Mouse (Mus musculus) naive thymus-derived CD4-positive, alpha-beta T cell, adult 2 months (primary cell): ENCODE measurements around the gene Pip4p1.
"Not testable (repeated sequence)": the region's sequence is repeated elsewhere in the genome, so short reads cannot be mapped to it uniquely, and the experiment has no call there.

Experiments
- DNase-seq: peaks from one replicate; pipeline ENCODE4 v3.0.0-alpha.2; 2011; ENCODE audit warnings: low read depth

The Pip4p1 gene

DNA sequence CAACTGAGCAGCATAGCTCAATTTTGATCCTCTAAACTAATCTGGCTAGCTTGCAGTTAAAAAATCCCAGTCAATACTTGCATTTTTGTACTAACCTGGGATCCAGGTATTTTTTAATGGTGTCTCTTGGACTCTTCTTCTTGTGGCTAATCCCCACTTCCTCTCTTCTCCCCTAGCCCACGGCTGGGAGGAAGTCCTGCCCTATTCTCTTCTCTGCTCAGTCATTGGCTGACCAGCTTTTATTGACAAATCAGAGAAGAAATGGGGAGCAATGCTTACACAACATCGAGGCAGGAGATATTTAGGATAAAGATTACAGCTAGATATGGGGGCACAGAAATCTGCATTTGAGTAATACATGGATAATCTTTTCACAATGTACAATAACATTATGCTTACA lies 8.3 kb upstream of the Pip4p1 start:
- DNase-seq = no peak

DNA sequence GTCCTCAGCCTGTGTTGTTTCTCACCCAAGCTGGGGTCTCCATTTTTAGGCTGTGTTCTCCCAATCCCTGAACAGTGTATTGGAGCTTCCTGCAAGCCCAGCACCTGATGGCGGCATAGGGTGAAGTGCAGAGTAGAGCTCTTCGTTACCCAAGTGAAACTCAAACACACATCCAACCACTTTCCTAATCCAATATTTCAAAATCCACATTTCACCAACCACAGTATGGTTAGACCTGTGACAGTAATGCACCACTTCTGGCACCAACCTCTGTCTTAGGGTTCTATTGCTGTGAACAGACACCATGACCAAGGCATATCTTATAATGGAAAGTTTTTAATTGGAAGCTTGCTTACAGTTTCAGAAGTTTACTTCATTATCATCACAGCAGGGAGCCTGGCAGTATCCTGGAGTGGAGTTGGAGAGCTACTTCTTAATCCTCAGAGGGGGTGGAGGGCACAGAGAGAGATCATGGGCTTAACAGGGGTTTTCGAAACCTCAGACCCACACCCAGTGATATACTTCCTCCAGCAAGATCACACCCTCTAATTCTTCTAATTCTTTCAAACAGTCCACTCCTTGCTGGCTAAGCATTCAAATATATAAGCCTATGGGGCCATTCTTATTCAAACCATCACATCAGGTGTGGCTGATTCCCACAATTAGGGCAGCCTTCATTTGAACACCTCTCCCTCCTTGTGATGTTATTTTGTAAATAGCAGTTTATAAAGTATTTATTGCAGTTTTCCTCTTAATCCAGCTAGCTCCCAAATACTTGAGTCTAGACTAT lies 7.7 kb upstream of the Pip4p1 start:
- DNase-seq = no peak

DNA sequence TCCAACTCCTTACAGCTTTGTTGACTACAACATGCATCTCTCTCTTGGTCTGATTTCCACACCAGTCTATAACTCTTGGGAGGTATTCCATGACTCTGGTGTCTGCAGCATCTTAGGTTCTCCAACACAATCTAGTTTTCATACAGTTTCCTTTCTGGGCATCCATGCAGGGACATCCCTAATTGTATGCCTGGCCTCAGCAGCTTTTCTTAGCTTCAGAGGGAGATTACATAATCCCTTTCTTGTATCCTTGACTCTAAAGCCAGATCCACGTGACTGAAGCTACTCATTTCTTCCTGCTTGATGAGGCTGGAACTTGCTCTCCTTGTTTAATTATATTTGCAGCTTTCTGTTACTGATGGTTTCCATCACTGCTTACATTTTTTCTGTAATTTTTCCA lies 6.0 kb upstream of the Pip4p1 start:
- no peak for DNase-seq

GRCm38 (mm10) chr14:50931493-50932020 lies 901 bp upstream of the Pip4p1 start:
- DNase-seq = no peak

- DNase-seq = peak; percentile 87
These were observed 291 bp downstream of the Pip4p1 start for GRCm38 (mm10) chr14:50930377-50930753.

DNA sequence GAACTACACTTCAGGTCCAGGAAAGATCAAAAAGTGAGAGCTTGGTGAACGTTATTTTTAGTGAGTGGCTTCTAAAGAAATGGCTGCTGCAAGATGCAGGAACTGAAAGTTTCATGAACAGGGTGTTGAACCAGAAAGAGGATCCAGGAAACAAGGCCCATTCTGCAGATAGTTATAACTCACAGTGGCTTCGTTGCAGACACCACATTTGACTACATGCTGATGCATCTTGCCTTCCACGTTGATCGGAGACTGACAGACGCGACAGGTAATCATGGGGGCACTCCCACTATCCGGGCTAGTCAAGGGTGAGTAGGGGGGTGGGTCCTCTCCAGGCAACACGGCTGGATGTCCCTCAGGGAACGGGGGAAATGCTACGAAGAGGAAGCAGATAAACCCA lies 705 bp downstream of the Pip4p1 start:
- DNase-seq = no peak

GRCm38 (mm10) chr14:50927366-50927765 lies 3.3 kb downstream of the Pip4p1 start:
- DNase-seq = peak; percentile 13

GRCm38 (mm10) chr14:50925111-50925920 lies 5.3 kb downstream of the Pip4p1 start:
- no peak for DNase-seq

GRCm38 (mm10) chr14:50924281-50925064 lies 6.2 kb downstream of the Pip4p1 start, which contains the start of the genes Osgep and Apex1:
Gene Osgep, minus strand, starts transcription at chr14:50924893.
Gene Apex1, plus strand, starts transcription at chr14:50924968.
- DNase-seq = peak; percentile 99

DNA sequence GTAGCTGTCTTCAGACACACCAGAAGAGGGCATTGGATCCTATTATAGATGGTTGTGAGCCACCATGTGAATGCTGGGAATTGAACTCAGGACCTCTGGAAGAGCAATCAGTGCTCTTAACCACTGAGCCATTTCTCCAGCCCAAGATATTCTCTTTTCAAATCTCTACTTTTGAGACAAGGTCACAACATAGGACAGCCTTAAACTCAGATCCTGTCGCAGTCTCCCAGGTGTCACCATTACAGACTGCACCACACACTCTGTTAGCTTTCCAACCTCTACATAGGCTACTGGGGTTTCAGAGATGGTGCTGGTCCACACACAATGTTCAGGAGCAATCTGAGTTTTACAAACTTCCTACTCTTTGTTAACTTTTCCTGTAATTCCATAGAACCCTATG lies 7.2 kb downstream of the Pip4p1 start:
- not testable (repeated sequence) for DNase-seq

- DNase-seq = no peak
These were observed 19.3 kb downstream of the Pip4p1 start for GRCm38 (mm10) chr14:50911356-50911755.

DNA sequence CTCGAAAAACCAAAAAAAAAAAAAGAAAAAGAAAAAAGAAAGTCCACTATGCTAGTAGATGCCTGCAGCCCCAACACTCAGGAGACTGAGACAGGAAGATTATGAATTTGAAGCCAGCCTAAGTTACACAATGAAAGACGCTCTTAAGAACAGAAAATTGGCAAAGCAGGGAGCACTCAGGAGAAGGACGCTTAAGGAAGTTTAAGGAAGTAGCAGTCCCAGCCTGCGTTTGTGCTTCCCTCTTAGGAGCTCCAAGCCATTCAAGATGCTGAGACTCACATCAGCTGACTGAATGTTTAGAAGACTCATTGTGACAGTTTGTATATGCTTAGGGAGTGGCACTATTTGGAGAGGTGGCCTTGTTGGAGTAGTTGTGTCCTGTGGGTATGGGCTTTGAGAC lies 22.5 kb downstream of the Pip4p1 start:
- DNase-seq = no peak

DNA sequence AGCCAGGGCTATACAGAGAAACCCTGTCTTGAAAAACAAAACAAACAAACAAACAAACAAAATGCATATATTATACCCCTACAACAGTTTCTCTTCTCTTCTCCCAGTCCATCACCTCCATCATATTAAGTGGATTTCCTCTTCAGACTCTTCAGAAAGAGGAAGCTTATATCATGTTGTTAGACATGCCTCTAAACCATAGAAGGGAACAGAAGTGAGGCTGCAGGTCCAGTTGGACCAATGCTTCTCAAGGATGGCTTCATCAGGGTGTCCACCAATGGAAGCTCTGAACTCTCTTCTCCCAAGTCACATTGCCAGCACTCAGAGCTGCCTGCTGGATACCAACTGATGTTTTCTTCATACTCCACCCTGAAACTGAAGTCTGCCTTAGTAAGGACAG lies 25.3 kb downstream of the Pip4p1 start:
- DNase-seq = not testable (repeated sequence)

GRCm38 (mm10) chr14:50904828-50905129 lies 25.9 kb downstream of the Pip4p1 start:
- DNase-seq = no peak

GRCm38 (mm10) chr14:50903973-50904827 lies 26.5 kb downstream of the Pip4p1 start:
- peak; percentile 17 for DNase-seq

GRCm38 (mm10) chr14:50897992-50898391 lies 32.7 kb downstream of the Pip4p1 start:
- DNase-seq = not testable (repeated sequence)

DNA sequence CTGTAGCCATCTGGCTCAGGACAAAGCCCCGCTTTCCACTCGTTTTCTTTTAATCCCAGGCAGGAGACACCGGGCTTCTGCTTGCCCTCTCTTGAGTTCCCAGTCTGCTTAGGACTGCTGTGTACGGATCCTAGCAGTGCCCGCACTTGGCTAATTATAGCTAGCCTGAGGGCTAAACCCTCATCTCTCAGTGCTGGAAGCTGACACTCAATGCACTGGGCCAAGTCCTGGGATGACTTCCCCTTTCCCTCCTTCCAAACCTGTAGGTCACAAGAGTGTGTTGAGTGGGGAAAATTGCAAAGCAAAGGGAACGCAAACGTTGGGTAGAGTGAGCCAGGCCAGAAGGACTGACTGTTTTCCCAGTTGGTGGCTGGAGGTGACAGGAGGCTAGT lies 33.3 kb downstream of the Pip4p1 start, which contains the start of gene Klhl33:
Gene Klhl33 (minus strand): TSS at position 134 of the 392 bp plus-strand sequence.
- DNase-seq = no peak

DNA sequence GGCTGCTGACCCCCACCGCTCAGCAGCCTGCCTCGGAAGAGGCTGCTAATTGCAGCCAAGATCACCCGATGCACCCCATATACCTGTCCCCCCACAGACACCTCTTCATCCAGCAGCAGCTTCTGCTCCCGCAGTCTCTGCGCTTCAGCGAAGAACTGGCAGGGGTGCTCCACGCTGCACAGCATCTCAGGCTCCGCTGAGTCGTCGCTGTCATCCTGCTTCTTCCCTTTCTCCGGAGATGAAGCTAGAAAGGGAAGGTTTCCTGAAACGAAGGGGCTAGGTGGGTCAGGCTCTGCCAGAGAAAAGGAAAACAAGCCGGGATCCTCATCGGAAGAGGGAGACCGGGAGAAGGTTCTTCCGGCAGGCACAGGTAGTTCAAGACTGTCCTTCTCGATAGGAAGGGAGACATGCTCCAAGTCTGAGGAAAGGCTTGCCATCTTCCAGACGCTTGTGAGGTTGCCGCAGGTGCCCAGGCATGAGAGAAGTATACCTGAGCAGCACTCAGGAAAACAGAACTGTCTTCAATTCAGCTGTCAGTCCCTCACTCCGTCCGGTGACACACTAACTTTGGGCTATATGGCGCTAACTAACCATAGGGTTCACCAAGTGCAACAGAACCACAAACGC lies 33.8 kb downstream of the Pip4p1 start:
- no peak for DNase-seq

DNA sequence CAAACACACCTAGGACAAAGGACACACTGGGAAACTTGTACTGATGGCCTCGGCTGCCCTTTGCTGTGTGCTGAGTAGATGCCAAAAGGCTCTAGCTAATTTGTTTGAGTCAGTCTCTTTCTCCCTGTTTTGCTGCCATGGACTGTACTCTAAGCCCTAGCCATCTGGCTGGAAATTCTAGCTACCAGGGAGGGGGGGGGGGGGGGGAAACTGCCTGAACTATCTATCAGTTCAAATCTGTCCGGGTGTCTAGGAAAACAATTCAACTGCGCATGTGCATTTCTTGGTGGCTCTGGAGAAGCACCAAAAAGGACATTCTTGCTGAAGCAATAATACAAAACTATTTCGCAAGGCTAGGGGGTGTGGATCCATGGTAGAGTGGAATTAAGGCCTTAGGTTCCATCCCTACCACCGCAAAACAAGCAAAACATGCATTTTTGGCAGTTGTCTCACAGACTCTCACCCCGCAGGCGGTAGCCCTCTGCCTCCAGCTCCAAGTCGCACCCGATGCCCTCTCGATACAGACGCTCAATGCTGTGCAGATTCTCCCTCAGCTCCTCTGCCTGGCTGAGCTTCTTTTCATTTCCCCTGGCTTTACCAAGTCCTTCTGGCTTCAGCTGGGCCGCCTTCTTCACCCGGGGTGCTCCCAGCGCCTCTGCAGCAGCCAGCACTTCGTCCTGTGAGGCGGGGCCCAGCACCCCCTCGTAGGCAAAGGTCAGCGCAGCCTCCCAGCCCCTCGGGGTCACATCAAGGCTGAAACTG lies 34.5 kb downstream of the Pip4p1 start:
- no peak for DNase-seq

- DNase-seq = no peak
These were observed 35.2 kb downstream of the Pip4p1 start for GRCm38 (mm10) chr14:50895407-50895806.
